Mouse (Mus musculus): ENCODE measurements around the gene Slc24a1.

GRCm38 (mm10) chr9:64987651-64988050 lies 36.2 kb upstream of the Slc24a1 start:
- TF ChIP-seq CTCF (IDR thresholded peaks at IDR 0.05; ENCODE audit: low read depth, low read length) (no peak), POLR2A (IDR thresholded peaks at IDR 0.05; ENCODE audit: insufficient read depth, low read length) (no peak)

Measured in ES-Bruce4 (cell line).